Mouse (Mus musculus) liver, embryonic 13.5 days (tissue): ENCODE results near the gene Snrpd3. TPM values are rescaled to one million over a fixed set of nuclear protein-coding genes. Genes with fewer than 3 reads are reported as not detected.

ENCODE experiments used
- ATAC-seq: fragments of 200-750 bp; cut with Nextera tagmentation; 2 replicates; pipeline ENCODE4 v1.8.0; 2017; ENCODE audit warnings: low read depth, mild to moderate bottlenecking, moderate number of reproducible peaks, moderate library complexity
- DNase-seq: peaks from one replicate; pipeline ENCODE4 v3.0.0; 2022
- H3K27ac ChIP-seq: fragments of 300-500 bp; sonication (generic); 2 replicates; pipeline ENCODE4 v1.5.1; 2015; ENCODE audit warnings: moderate library complexity, mild to moderate bottlenecking, inconsistent platforms
- H3K27me3 ChIP-seq: fragments of 300-500 bp; sonication (generic); 2 replicates; pipeline ENCODE4 v1.6.1; 2015; ENCODE audit warnings: mild to moderate bottlenecking, inconsistent platforms
- H3K36me3 ChIP-seq: fragments of 300-500 bp; sonication (generic); 2 replicates; pipeline ENCODE4 v1.6.1; 2015; ENCODE audit warnings: mild to moderate bottlenecking, inconsistent platforms
- H3K4me1 ChIP-seq: fragments of 300-500 bp; sonication (generic); replicated peaks from 2 replicates; pipeline ENCODE4 v1.6.1; 2015; ENCODE audit warnings: inconsistent platforms
- H3K4me2 ChIP-seq: fragments of 300-500 bp; sonication (generic); 2 replicates; pipeline ENCODE4 v1.6.1; 2015; ENCODE audit warnings: inconsistent platforms, mild to moderate bottlenecking, moderate library complexity
- H3K4me3 ChIP-seq: fragments of 300-500 bp; sonication (generic); replicated peaks from 2 replicates; pipeline ENCODE4 v1.5.1; 2015; ENCODE audit warnings: mild to moderate bottlenecking, inconsistent platforms
- H3K9ac ChIP-seq: fragments of 300-500 bp; sonication (generic); 2 replicates; pipeline ENCODE4 v1.6.1; 2015; ENCODE audit warnings: mild to moderate bottlenecking, inconsistent platforms
- H3K9me3 ChIP-seq: fragments of 300-500 bp; sonication (generic); replicated peaks from 2 replicates; pipeline ENCODE4 v1.6.1; 2016; ENCODE audit warnings: inconsistent platforms
- WGBS: fragments of 180-500 bp; shearing (Covaris S2); methylation state at CpG from one replicate; pipeline ENCODE4 v1.1.7; 2015; ENCODE audit not compliant: insufficient replicate concordance; 5-methylcytosine and 5-hydroxymethylcytosine counted together
- polyA plus RNA-seq: library from polyadenylated mRNA; unstranded; fragments of >200 nt; fragmentation: Nextera tagmentation; extraction: Ambion mirVana; gene quantifications from 2 replicates; pipeline ENCODE4 v1.2.1, GENCODE M21; 2015

Snrpd3 gene
- polyA plus RNA-seq, 1 experiment from 2014 or later: 109 TPM

- 24% methylated on average over 11 of the region's 11 CpGs for WGBS
- no peak for ATAC-seq
- H3K27ac ChIP-seq: no peak overlapping the region
Observed at GRCm38 (mm10) chr10:75568441-75568840, 51.1 kb downstream of the Snrpd3 start.

GRCm38 (mm10) chr10:75568851-75569250 is 51.5 kb downstream of the Snrpd3 start:
- ATAC-seq (0 out of 2 replicates have a peak, but pooled peaks have one; percentile 27), DNase-seq (no peak)
- Histone ChIP-seq H3K4me2 (peak overlapping the region; percentile 24), H3K9ac (no peak overlapping the region), H3K4me1 (peaks cover 33% of the 10 kb centered on the region), H3K36me3 (no peaks in the 10 kb centered on the region), H3K4me3 (no peak overlapping the region), H3K27ac (no peak overlapping the region), H3K9me3 (no peaks in the 10 kb centered on the region), H3K27me3 (0 out of 2 replicates have a peak, but pooled peaks cover 1% of the 10 kb centered on the region)
- WGBS: 31% methylated on average over 4 of the region's 4 CpGs

More at GRCm38 (mm10) chr10:75568441-75568840, 51.1 kb downstream of the Snrpd3 start:
- Histone ChIP-seq H3K4me3 (no peak overlapping the region), H3K9ac (no peak overlapping the region), H3K4me2 (peak overlapping the region; percentile 24; the same call in 1 of the 2 replicates), H3K9me3 (no peaks in the 10 kb centered on the region), H3K4me1 (peaks cover 37% of the 10 kb centered on the region), H3K36me3 (no peaks in the 10 kb centered on the region), H3K27me3 (0 out of 2 replicates have a peak, but pooled peaks cover 3% of the 10 kb centered on the region)
- DNase-seq: no peak

- H3K36me3 ChIP-seq: no peaks in the 10 kb centered on the region
- 36% methylated on average over 10 of the region's 10 CpGs for WGBS
- H3K4me1 ChIP-seq: peaks cover 16% of the 10 kb centered on the region
- no peak overlapping the region for H3K4me2 ChIP-seq
- H3K27me3 ChIP-seq: no peaks in the 10 kb centered on the region
- H3K4me3 ChIP-seq: no peak overlapping the region
- no peak overlapping the region for H3K27ac ChIP-seq
- H3K9ac ChIP-seq: no peak overlapping the region
- H3K9me3 ChIP-seq: no peaks in the 10 kb centered on the region
- ATAC-seq (no peak), DNase-seq (no peak)
Observed at GRCm38 (mm10) chr10:75570981-75571657, 53.8 kb downstream of the Snrpd3 start.

- Histone ChIP-seq H3K4me2 (no peak overlapping the region), H3K4me3 (no peak overlapping the region), H3K9ac (no peak overlapping the region), H3K9me3 (no peaks in the 10 kb centered on the region), H3K4me1 (peaks cover 14% of the 10 kb centered on the region), H3K27ac (no peak overlapping the region), H3K27me3 (no peaks in the 10 kb centered on the region), H3K36me3 (no peaks in the 10 kb centered on the region)
- DNase-seq (no peak), ATAC-seq (no peak)
- WGBS: 49% methylated on average over 9 of the region's 9 CpGs
Observed at GRCm38 (mm10) chr10:75571937-75572336, 54.6 kb downstream of the Snrpd3 start.

GRCm38 (mm10) chr10:75573181-75573580 is 55.8 kb downstream of the Snrpd3 start:
- DNase-seq (no peak), ATAC-seq (no peak)
- Histone ChIP-seq H3K4me2 (no peak overlapping the region), H3K36me3 (no peaks in the 10 kb centered on the region), H3K4me3 (no peak overlapping the region), H3K4me1 (peaks cover 9% of the 10 kb centered on the region), H3K27ac (no peak overlapping the region), H3K9me3 (no peaks in the 10 kb centered on the region), H3K9ac (no peak overlapping the region), H3K27me3 (no peaks in the 10 kb centered on the region)
- 71% methylated on average over 10 of the region's 10 CpGs for WGBS

GRCm38 (mm10) chr10:75573965-75574364 is 56.6 kb downstream of the Snrpd3 start:
- ATAC-seq (no peak), DNase-seq (no peak)
- H3K9me3 ChIP-seq: no peaks in the 10 kb centered on the region
- H3K4me3 ChIP-seq: no peak overlapping the region
- H3K36me3 ChIP-seq: no peaks in the 10 kb centered on the region
- 79% methylated on average over 9 of the region's 9 CpGs for WGBS
- no peak overlapping the region for H3K9ac ChIP-seq
- peaks cover 1% of the 10 kb centered on the region for H3K4me1 ChIP-seq
- H3K27ac ChIP-seq: no peak overlapping the region
- no peaks in the 10 kb centered on the region for H3K27me3 ChIP-seq
- H3K4me2 ChIP-seq: no peak overlapping the region

GRCm38 (mm10) chr10:75579129-75579528 is 61.8 kb downstream of the Snrpd3 start:
- Histone ChIP-seq H3K9me3 (no peaks in the 10 kb centered on the region), H3K4me3 (no peak overlapping the region), H3K4me2 (no peak overlapping the region), H3K27me3 (no peaks in the 10 kb centered on the region), H3K27ac (no peak overlapping the region), H3K36me3 (no peaks in the 10 kb centered on the region), H3K9ac (no peak overlapping the region), H3K4me1 (no peaks in the 10 kb centered on the region)
- no peak for ATAC-seq
- DNase-seq: no peak
- 68% methylated on average over 6 of the region's 6 CpGs for WGBS

GRCm38 (mm10) chr10:75585876-75586552 is 68.7 kb downstream of the Snrpd3 start:
- DNase-seq (peak; percentile 58), ATAC-seq (no peak)
- no peaks in the 10 kb centered on the region for H3K36me3 ChIP-seq
- H3K9me3 ChIP-seq: no peaks in the 10 kb centered on the region
- no peak overlapping the region for H3K4me3 ChIP-seq
- peaks cover 18% of the 10 kb centered on the region; the same call in 1 of the 2 replicates for H3K4me1 ChIP-seq
- H3K27ac ChIP-seq: no peak overlapping the region
- H3K9ac ChIP-seq: no peak overlapping the region
- no peak overlapping the region for H3K4me2 ChIP-seq
- H3K27me3 ChIP-seq: peaks cover 5% of the 10 kb centered on the region
- WGBS: 23% methylated on average over 20 of the region's 20 CpGs

- WGBS: 91% methylated on average over 1 of the region's 1 CpGs
- Histone ChIP-seq H3K4me2 (no peak overlapping the region), H3K27me3 (peaks cover 5% of the 10 kb centered on the region), H3K9me3 (no peaks in the 10 kb centered on the region), H3K4me3 (no peak overlapping the region), H3K9ac (no peak overlapping the region), H3K4me1 (peaks cover 18% of the 10 kb centered on the region; the same call in 1 of the 2 replicates), H3K36me3 (no peaks in the 10 kb centered on the region), H3K27ac (no peak overlapping the region)
- ATAC-seq: no peak
- DNase-seq: no peak
Observed at GRCm38 (mm10) chr10:75586553-75586879, 69.2 kb downstream of the Snrpd3 start.

Other genes starting within 250 kb of the Snrpd3 start
- gene Adora2a, start 200.7 kb upstream of the Snrpd3 start, polyA plus RNA-seq: 1.5 and 1.7 TPM in 2 replicates
- 12.0 and 14.2 TPM in 2 replicates for gene Upb1, start 116.4 kb upstream of the Snrpd3 start, polyA plus RNA-seq
- gene Gucd1, start 421 bp downstream of the Snrpd3 start, polyA plus RNA-seq: 48.7 and 50.4 TPM in 2 replicates
- 0.05 and 0.07 TPM in 2 replicates for gene Lrrc75b, start 42.8 kb downstream of the Snrpd3 start, polyA plus RNA-seq
- 4.7 and 5.4 TPM in 2 replicates for gene Ggt1, start 44.1 kb downstream of the Snrpd3 start, polyA plus RNA-seq
- gene Ggt5, start 71.8 kb downstream of the Snrpd3 start, polyA plus RNA-seq: 0.52 and 0.59 TPM in 2 replicates
- 1.0 and 1.4 TPM in 2 replicates for gene Susd2, start 126.5 kb downstream of the Snrpd3 start, polyA plus RNA-seq
- 15.4 and 16.6 TPM in 2 replicates for gene Cabin1, start 246.8 kb downstream of the Snrpd3 start, polyA plus RNA-seq